21 mouse cellular contexts compared by ENCODE assay signal in the genomic region with DNA sequence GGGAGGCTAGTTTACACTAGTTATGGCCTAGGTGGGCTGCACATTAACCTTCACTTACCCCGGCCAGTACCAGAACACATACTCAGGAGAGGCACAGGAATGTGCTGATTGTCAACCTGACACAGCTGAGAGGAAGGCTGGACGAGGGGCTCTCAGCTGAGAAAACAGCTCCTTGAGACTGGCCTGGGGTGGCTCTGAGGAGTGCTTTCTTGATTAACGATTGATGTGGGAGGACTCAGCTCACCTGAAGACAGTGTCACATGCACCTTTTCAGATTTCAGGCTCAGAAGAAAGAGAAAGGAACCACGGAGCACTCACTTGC. TPM values are rescaled to one million over a fixed set of nuclear protein-coding genes. Genes with fewer than 3 reads are reported as not detected.
DNase-seq lines count a peak whose midpoint lies in the region; ATAC-seq lines count a peak whose summit lies in the region.
"Had no signal": no experiment of that assay in that cellular context is flagged by ENCODE, and none has a peak within 500 bp of the region (broad histone marks: within the 10 kb centered on the region; RNA-seq: fewer than 3 reads in every experiment).

No protein-coding gene starts in this region.

- 84% methylated on average over 4 of the region's 4 CpGs for WGBS in forebrain, embryonic 10.5 days
- 86% methylated on average over 4 of the region's 4 CpGs for whole genome bisulfite sequencing in forebrain, embryonic 14.5 days
- WGBS in kidney, embryonic 15.5 days, result 69% methylated on average over 4 of the region's 4 CpGs
- WGBS in lung, embryonic 15.5 days, result 64% methylated on average over 4 of the region's 4 CpGs
- 88% methylated on average over 4 of the region's 4 CpGs for WGBS in limb, embryonic 10.5 days

- 0 out of 2 replicates have a peak overlapping the region, but pooled peaks have one; percentile 63 for H3K27ac ChIP-seq in forebrain, embryonic 10.5 days
- H3K27ac ChIP-seq in forebrain, embryonic 14.5 days (ENCODE audit: low read depth, low read length), result no peak overlapping the region
- peak overlapping the region; percentile 72 for H3K27ac ChIP-seq in kidney, embryonic 15.5 days
- peak overlapping the region; percentile 24; the same call in 1 of the 2 replicates for H3K27ac ChIP-seq in lung, embryonic 15.5 days
- peak overlapping the region; percentile 81; the same call in 1 of the 2 replicates for H3K27ac ChIP-seq in limb, embryonic 10.5 days
- H3K27ac ChIP-seq: forebrain, embryonic 13.5 days; liver, embryonic 12.5 days; midbrain, embryonic 13.5 days had no signal

- no peak for ATAC-seq in forebrain, embryonic 14.5 days
- ATAC-seq in kidney, embryonic 15.5 days (replicated peaks; ENCODE audit: low FRiP score), result no peak
- no peak for ATAC-seq in lung, embryonic 15.5 days (ENCODE audit: borderline replicate concordance, extremely low read depth, low FRiP score, low TSS enrichment)
- ATAC-seq: forebrain, embryonic 13.5 days; inflammation-experienced regulatory T-cells, adult 6 months; liver, embryonic 12.5 days; midbrain, embryonic 13.5 days had no signal

- H3K36me3 ChIP-seq in forebrain, embryonic 10.5 days (replicated peaks), result peaks cover 70% of the 10 kb centered on the region
- peaks cover 33% of the 10 kb centered on the region for H3K36me3 ChIP-seq in forebrain, embryonic 14.5 days (ENCODE audit: control insufficient read depth, insufficient read depth, low read length)
- H3K36me3 ChIP-seq in kidney, embryonic 15.5 days, result peaks cover 61% of the 10 kb centered on the region
- H3K36me3 ChIP-seq in lung, embryonic 15.5 days, result peaks cover 13% of the 10 kb centered on the region; the same call in 1 of the 2 replicates
- peaks cover 55% of the 10 kb centered on the region for H3K36me3 ChIP-seq in limb, embryonic 10.5 days

- no peaks in the 10 kb centered on the region for H3K27me3 ChIP-seq in forebrain, embryonic 10.5 days (ENCODE audit: poor library complexity, severe bottlenecking)
- H3K27me3 ChIP-seq in forebrain, embryonic 14.5 days (replicated peaks; ENCODE audit: control insufficient read depth, insufficient read depth, low read length), result no peaks in the 10 kb centered on the region
- no peaks in the 10 kb centered on the region for H3K27me3 ChIP-seq in kidney, embryonic 15.5 days
- H3K27me3 ChIP-seq in lung, embryonic 15.5 days, result no peaks in the 10 kb centered on the region
- no peaks in the 10 kb centered on the region for H3K27me3 ChIP-seq in limb, embryonic 10.5 days (ENCODE audit: low read depth, poor library complexity, severe bottlenecking)
- H3K27me3 ChIP-seq: embryonic facial prominence, embryonic 13.5 days; forebrain, embryonic 13.5 days; heart, embryonic 15.5 days; limb, embryonic 13.5 days; liver, embryonic 12.5 days; midbrain, embryonic 13.5 days had no signal

- no peak overlapping the region for H3K4me3 ChIP-seq in forebrain, embryonic 10.5 days
- H3K4me3 ChIP-seq in forebrain, embryonic 14.5 days (ENCODE audit: low read depth, low read length), result no peak overlapping the region
- H3K4me3 ChIP-seq in kidney, embryonic 15.5 days (replicated peaks), result no peak overlapping the region
- H3K4me3 ChIP-seq in lung, embryonic 15.5 days, result no peak overlapping the region
- H3K4me3 ChIP-seq in limb, embryonic 10.5 days, result no peak overlapping the region
- H3K4me3 ChIP-seq: embryonic facial prominence, embryonic 13.5 days; erythroblast, embryonic 14.5 days; forebrain, embryonic 13.5 days; heart, embryonic 15.5 days; limb, embryonic 13.5 days; liver, embryonic 12.5 days; midbrain, embryonic 13.5 days had no signal

- no peak for DNase-seq in forebrain, embryonic 10.5 days (ENCODE audit: extremely low spot score, low spot score)
- no peak for DNase-seq in forebrain, embryonic 14.5 days (ENCODE audit: low spot score)
- DNase-seq in kidney, adult 11 months, result no peak
- no peak for DNase-seq in lung, adult 18-20 months
- DNase-seq in limb, embryonic 10.5 days (ENCODE audit: low spot score), result no peak
- DNase-seq: embryo, embryonic 11 days; heart, postnatal 36 days; lung, adult 2 months; thymus, adult 2 months had no signal

- no peaks in the 10 kb centered on the region for H3K9me3 ChIP-seq in forebrain, embryonic 10.5 days
- H3K9me3 ChIP-seq in forebrain, embryonic 14.5 days (replicated peaks; ENCODE audit: control insufficient read depth, low read length), result no peaks in the 10 kb centered on the region
- no peaks in the 10 kb centered on the region for H3K9me3 ChIP-seq in kidney, embryonic 15.5 days (replicated peaks)
- no peaks in the 10 kb centered on the region for H3K9me3 ChIP-seq in lung, embryonic 15.5 days
- H3K9me3 ChIP-seq in limb, embryonic 10.5 days (replicated peaks), result no peaks in the 10 kb centered on the region
- H3K9me3 ChIP-seq: embryonic facial prominence, embryonic 13.5 days; forebrain, embryonic 13.5 days; heart, embryonic 15.5 days; limb, embryonic 13.5 days; liver, embryonic 12.5 days; megakaryocyte, embryonic 14.5 days; midbrain, embryonic 13.5 days had no signal

- H3K4me1 ChIP-seq in forebrain, embryonic 10.5 days, result peaks cover 11% of the 10 kb centered on the region
- H3K4me1 ChIP-seq in forebrain, embryonic 14.5 days (ENCODE audit: control insufficient read depth, insufficient read depth, low read length), result no peaks in the 10 kb centered on the region
- H3K4me1 ChIP-seq in kidney, embryonic 15.5 days, result peaks cover 22% of the 10 kb centered on the region
- peaks cover 16% of the 10 kb centered on the region for H3K4me1 ChIP-seq in lung, embryonic 15.5 days
- H3K4me1 ChIP-seq in limb, embryonic 10.5 days, result peaks cover 20% of the 10 kb centered on the region

- no peak overlapping the region for H3K9ac ChIP-seq in forebrain, embryonic 14.5 days (ENCODE audit: low read length)
- H3K9ac ChIP-seq in kidney, embryonic 15.5 days, result 0 out of 2 replicates have a peak overlapping the region, but pooled peaks have one; percentile 2
- no peak overlapping the region for H3K9ac ChIP-seq in lung, embryonic 15.5 days
- H3K9ac ChIP-seq: embryonic facial prominence, embryonic 13.5 days; forebrain, embryonic 13.5 days; heart, embryonic 15.5 days; hindbrain, embryonic 14.5 days; limb, embryonic 13.5 days; liver, embryonic 12.5 days; midbrain, embryonic 13.5 days had no signal

- no peak overlapping the region for H3K4me2 ChIP-seq in forebrain, embryonic 14.5 days (ENCODE audit: low read length)
- H3K4me2 ChIP-seq in kidney, embryonic 15.5 days, result no peak overlapping the region
- H3K4me2 ChIP-seq in lung, embryonic 15.5 days, result no peak overlapping the region
- H3K4me2 ChIP-seq: embryonic facial prominence, embryonic 13.5 days; forebrain, embryonic 13.5 days; heart, embryonic 15.5 days; hindbrain, embryonic 14.5 days; liver, embryonic 12.5 days; midbrain, embryonic 13.5 days had no signal

RNA-seq across cellular contexts. Expression of gene B4galt5, which starts 42.7 kb away (rescaled TPM):
- polyA plus RNA-seq in forebrain, embryonic 10.5 days (2016; fragmentation: Nextera tagmentation; extraction: Ambion mirVana), result 6.0 and 7.3 TPM in 2 replicates
- polyA plus RNA-seq in forebrain, embryonic 14.5 days (2014; fragmentation: Nextera tagmentation; extraction: Ambion mirVana), result 10.9 and 12.0 TPM in 2 replicates
- polyA plus RNA-seq in kidney, embryonic 15.5 days (2015; fragmentation: Nextera tagmentation; extraction: Ambion mirVana), result 9.6 and 12.7 TPM in 2 replicates
- 13.6 and 15.8 TPM in 2 replicates for polyA plus RNA-seq in lung, embryonic 15.5 days (2015; fragmentation: Nextera tagmentation; extraction: Ambion mirVana)
- 10.3 and 11.3 TPM in 2 replicates for polyA plus RNA-seq in limb, embryonic 10.5 days (2016; fragmentation: Nextera tagmentation; extraction: Ambion mirVana)
